Comparison of ENCODE assay signal across 18 mouse cellular contexts in genomic region chr16:49956531-49957302, GRCm38 (mm10).
DNase-seq lines count a peak whose midpoint lies in the region; ATAC-seq and TF ChIP-seq lines count a peak whose summit lies in the region.
"Had no signal": no experiment of that assay in that cellular context is flagged by ENCODE, and none has a peak within 500 bp of the region (broad histone marks: within the 10 kb centered on the region; RNA-seq: fewer than 3 reads in every experiment).

No protein-coding gene starts in this region.

- no peaks in the 10 kb centered on the region for H3K9me3 ChIP-seq in liver, embryonic 12.5 days (replicated peaks)
- no peaks in the 10 kb centered on the region for H3K9me3 ChIP-seq in liver, embryonic 11.5 days (ENCODE audit: control insufficient read depth, low read length)
- no peaks in the 10 kb centered on the region for H3K9me3 ChIP-seq in intestine, embryonic 16.5 days (ENCODE audit: control insufficient read depth, low read length)
- H3K9me3 ChIP-seq: heart, embryonic 12.5 days had no signal

- 0 out of 2 replicates have a peak, but pooled peaks have one; percentile 18 for ATAC-seq in liver, embryonic 12.5 days
- no peak for ATAC-seq in liver, embryonic 11.5 days (replicated peaks; ENCODE audit: low FRiP score)
- peak; percentile 70 for ATAC-seq in intestine, embryonic 16.5 days
- peak; percentile 50 for ATAC-seq in megakaryocyte progenitor cell, adult 5-6 weeks (replicated peaks; ENCODE audit: poor library complexity)
- ATAC-seq: Patski had no signal

- H3K9ac ChIP-seq in liver, embryonic 12.5 days: no peak overlapping the region
- H3K9ac ChIP-seq in liver, embryonic 11.5 days (ENCODE audit: low read depth, low read length): no peak overlapping the region
- H3K9ac ChIP-seq in intestine, embryonic 16.5 days (ENCODE audit: low read depth, low read length): no peak overlapping the region
- H3K9ac ChIP-seq: heart, embryonic 12.5 days; hindbrain, embryonic 14.5 days had no signal

- no peak overlapping the region for H3K4me3 ChIP-seq in liver, embryonic 12.5 days
- no peak overlapping the region for H3K4me3 ChIP-seq in liver, embryonic 11.5 days (ENCODE audit: low read depth, low read length)
- no peak overlapping the region for H3K4me3 ChIP-seq in C2C12 (ENCODE audit: insufficient read depth, poor library complexity, severe bottlenecking)
- no peak overlapping the region for H3K4me3 ChIP-seq in intestine, embryonic 16.5 days (ENCODE audit: low read length)
- H3K4me3 ChIP-seq: heart, embryonic 12.5 days had no signal

- 0 out of 2 replicates have a peak, but pooled peaks cover 9% of the 10 kb centered on the region for H3K4me1 ChIP-seq in liver, embryonic 12.5 days
- no peaks in the 10 kb centered on the region for H3K4me1 ChIP-seq in liver, embryonic 11.5 days (replicated peaks; ENCODE audit: control insufficient read depth, insufficient read depth, low read length)
- H3K4me1 ChIP-seq in intestine, embryonic 16.5 days (ENCODE audit: control insufficient read depth, insufficient read depth, low read length): 0 out of 2 replicates have a peak, but pooled peaks cover 3% of the 10 kb centered on the region

- TF ChIP-seq CTCF in C2C12 (IDR thresholded peaks at IDR 0.05; ENCODE audit: control insufficient read depth, insufficient read depth, insufficient read length): no peak

- H3K79me2 ChIP-seq in C2C12 (ENCODE audit: control insufficient read depth, insufficient read depth): no peaks in the 10 kb centered on the region

- H3ac ChIP-seq in C2C12 (ENCODE audit: control insufficient read depth, insufficient read length, low read depth): no peak overlapping the region

- no peak overlapping the region for H3K4me2 ChIP-seq in liver, embryonic 12.5 days
- H3K4me2 ChIP-seq in liver, embryonic 11.5 days: no peak overlapping the region
- H3K4me2 ChIP-seq in intestine, embryonic 16.5 days (ENCODE audit: low read depth, low read length): no peak overlapping the region
- H3K4me2 ChIP-seq: heart, embryonic 12.5 days; hindbrain, embryonic 14.5 days; midbrain, embryonic 11.5 days had no signal

- no peaks in the 10 kb centered on the region for H3K36me3 ChIP-seq in liver, embryonic 12.5 days
- no peaks in the 10 kb centered on the region for H3K36me3 ChIP-seq in liver, embryonic 11.5 days (ENCODE audit: control insufficient read depth, insufficient read depth, low read length)
- H3K36me3 ChIP-seq in C2C12 (ENCODE audit: control insufficient read depth, insufficient read depth): no peaks in the 10 kb centered on the region
- H3K36me3 ChIP-seq in intestine, embryonic 16.5 days (ENCODE audit: control insufficient read depth, insufficient read depth, low read length): no peaks in the 10 kb centered on the region
- H3K36me3 ChIP-seq: heart, embryonic 12.5 days had no signal

- H3K79me3 ChIP-seq in C2C12 (ENCODE audit: low read depth): no peaks in the 10 kb centered on the region

- DNase-seq in liver, embryonic 11.5 days (ENCODE audit: low spot score): no peak
- DNase-seq in cerebellum, postnatal 10 days: no peak
- DNase-seq in heart, postnatal 14 days: no peak
- DNase-seq: adrenal gland, postnatal 14 days; cerebellum, adult 11 months; cerebellum, postnatal 25 days; embryo, embryonic 11 days; kidney, adult 11 months; lung, postnatal 14 days; thymus, postnatal 25 days had no signal

- no peaks in the 10 kb centered on the region for H3K27me3 ChIP-seq in liver, embryonic 12.5 days (replicated peaks)
- no peaks in the 10 kb centered on the region for H3K27me3 ChIP-seq in liver, embryonic 11.5 days (replicated peaks; ENCODE audit: control insufficient read depth, insufficient read depth, low read length)
- no peaks in the 10 kb centered on the region for H3K27me3 ChIP-seq in C2C12 (ENCODE audit: control insufficient read depth, insufficient read depth, insufficient read length)
- no peaks in the 10 kb centered on the region for H3K27me3 ChIP-seq in intestine, embryonic 16.5 days (replicated peaks; ENCODE audit: control insufficient read depth, insufficient read depth, low read length)
- H3K27me3 ChIP-seq: heart, embryonic 12.5 days; Patski had no signal

- no peak overlapping the region for H3K27ac ChIP-seq in liver, embryonic 12.5 days
- H3K27ac ChIP-seq in liver, embryonic 11.5 days (ENCODE audit: low read depth, low read length): no peak overlapping the region
- H3K27ac ChIP-seq in intestine, embryonic 16.5 days (ENCODE audit: low read length): no peak overlapping the region
- H3K27ac ChIP-seq: hindbrain, embryonic 14.5 days had no signal

- intact Hi-C loops in heart, postnatal 14 days (cut with DNase I): no loop called here

- 62% methylated on average over 7 of the region's 7 CpGs for WGBS in liver, embryonic 12.5 days (ENCODE audit: insufficient replicate concordance)
- WGBS in liver, embryonic 11.5 days: 70% methylated on average over 7 of the region's 7 CpGs
- 75% methylated on average over 7 of the region's 7 CpGs for WGBS in intestine, embryonic 16.5 days

TF ChIP-seq in C2C12, 6 proteins besides CTCF, POLR2A, EP300 and RAD21:
- TF ChIP-seq FOSL1 (IDR thresholded peaks at IDR 0.05; ENCODE audit: insufficient read depth, low read length, poor library complexity, severe bottlenecking): no peak
- no peak for TF ChIP-seq MYOG (IDR thresholded peaks at IDR 0.05; ENCODE audit: control insufficient read depth, extremely low read depth, insufficient read length)
- no peak for TF ChIP-seq USF1 (IDR thresholded peaks at IDR 0.05; ENCODE audit: low read depth)
- no peak for TF ChIP-seq MAX (IDR thresholded peaks at IDR 0.05)
- TF ChIP-seq CEBPB (IDR thresholded peaks at IDR 0.05; ENCODE audit: low read depth): peak; percentile 53
TF ChIP-seq in C2C12: peak in this region for 1.
